Mouse (Mus musculus): ENCODE data around the gene Iqcd.
A peak's percentile ranks its signal among the peaks of the same experiment; 100 is the strongest.

The Iqcd gene

GRCm38 (mm10) chr5:120588569-120589094, at the start of gene Iqcd, which contains the start of gene Tpcn1:
TSS of gene Iqcd (plus strand) at chr5:120589016.
TSS of gene Tpcn1 (minus strand) at chr5:120588673.
- peak; percentile 98 for DNase-seq (ENCODE audit: low read depth, low spot score)

GRCm38 (mm10) chr5:120548236-120548850, 40.5 kb upstream of the Iqcd start:
- no peak for DNase-seq (ENCODE audit: low read depth, low spot score)

- no peak for DNase-seq (ENCODE audit: low read depth, low spot score)
Observed at GRCm38 (mm10) chr5:120550137-120550536, 38.7 kb upstream of the Iqcd start.

- no peak for DNase-seq (ENCODE audit: low read depth, low spot score)
Observed at GRCm38 (mm10) chr5:120550673-120551072, 38.1 kb upstream of the Iqcd start.

- no peak for DNase-seq (ENCODE audit: low read depth, low spot score)
Observed at GRCm38 (mm10) chr5:120555871-120556270, 32.9 kb upstream of the Iqcd start.

GRCm38 (mm10) chr5:120558041-120558440, 30.8 kb upstream of the Iqcd start:
- DNase-seq (ENCODE audit: low read depth, low spot score), result no peak

GRCm38 (mm10) chr5:120558762-120559161, 30.1 kb upstream of the Iqcd start:
- DNase-seq (ENCODE audit: low read depth, low spot score), result no peak

GRCm38 (mm10) chr5:120560129-120560615, 28.6 kb upstream of the Iqcd start:
- no peak for DNase-seq (ENCODE audit: low read depth, low spot score)

GRCm38 (mm10) chr5:120560616-120561311, 28.1 kb upstream of the Iqcd start:
- no peak for DNase-seq (ENCODE audit: low read depth, low spot score)

- DNase-seq (ENCODE audit: low read depth, low spot score), result no peak
Observed at GRCm38 (mm10) chr5:120562956-120563913, 25.6 kb upstream of the Iqcd start.

- DNase-seq (ENCODE audit: low read depth, low spot score), result no peak
Observed at GRCm38 (mm10) chr5:120563914-120564311, 24.9 kb upstream of the Iqcd start.

- DNase-seq (ENCODE audit: low read depth, low spot score), result no peak
Observed at GRCm38 (mm10) chr5:120565171-120565905, 23.5 kb upstream of the Iqcd start.

GRCm38 (mm10) chr5:120566101-120566500, 22.7 kb upstream of the Iqcd start:
- no peak for DNase-seq (ENCODE audit: low read depth, low spot score)

- no peak for DNase-seq (ENCODE audit: low read depth, low spot score)
Observed at GRCm38 (mm10) chr5:120566681-120567252, 22.0 kb upstream of the Iqcd start.

GRCm38 (mm10) chr5:120567253-120567701, 21.5 kb upstream of the Iqcd start:
- DNase-seq (ENCODE audit: low read depth, low spot score), result no peak

- DNase-seq (ENCODE audit: low read depth, low spot score), result no peak
Observed at GRCm38 (mm10) chr5:120567761-120568211, 21.0 kb upstream of the Iqcd start.

- DNase-seq (ENCODE audit: low read depth, low spot score), result no peak
Observed at GRCm38 (mm10) chr5:120568336-120568768, 20.5 kb upstream of the Iqcd start.

- no peak for DNase-seq (ENCODE audit: low read depth, low spot score)
Observed at GRCm38 (mm10) chr5:120568964-120569363, 19.9 kb upstream of the Iqcd start.

- no peak for DNase-seq (ENCODE audit: low read depth, low spot score)
Observed at GRCm38 (mm10) chr5:120569791-120570190, 19.0 kb upstream of the Iqcd start.

GRCm38 (mm10) chr5:120570289-120570897, 18.4 kb upstream of the Iqcd start:
- no peak for DNase-seq (ENCODE audit: low read depth, low spot score)

All from WW6 (cell line).